Mouse (Mus musculus) kidney, postnatal 10 days (tissue): ENCODE measurements around the gene Ttc4.
A peak's percentile ranks its signal among the peaks of the same experiment; 100 is the strongest.

Source experiments
- DNase-seq: peaks from one replicate; pipeline ENCODE4 v3.0.0; 2021; ENCODE audit warnings: mixed read lengths

Ttc4 gene

DNA sequence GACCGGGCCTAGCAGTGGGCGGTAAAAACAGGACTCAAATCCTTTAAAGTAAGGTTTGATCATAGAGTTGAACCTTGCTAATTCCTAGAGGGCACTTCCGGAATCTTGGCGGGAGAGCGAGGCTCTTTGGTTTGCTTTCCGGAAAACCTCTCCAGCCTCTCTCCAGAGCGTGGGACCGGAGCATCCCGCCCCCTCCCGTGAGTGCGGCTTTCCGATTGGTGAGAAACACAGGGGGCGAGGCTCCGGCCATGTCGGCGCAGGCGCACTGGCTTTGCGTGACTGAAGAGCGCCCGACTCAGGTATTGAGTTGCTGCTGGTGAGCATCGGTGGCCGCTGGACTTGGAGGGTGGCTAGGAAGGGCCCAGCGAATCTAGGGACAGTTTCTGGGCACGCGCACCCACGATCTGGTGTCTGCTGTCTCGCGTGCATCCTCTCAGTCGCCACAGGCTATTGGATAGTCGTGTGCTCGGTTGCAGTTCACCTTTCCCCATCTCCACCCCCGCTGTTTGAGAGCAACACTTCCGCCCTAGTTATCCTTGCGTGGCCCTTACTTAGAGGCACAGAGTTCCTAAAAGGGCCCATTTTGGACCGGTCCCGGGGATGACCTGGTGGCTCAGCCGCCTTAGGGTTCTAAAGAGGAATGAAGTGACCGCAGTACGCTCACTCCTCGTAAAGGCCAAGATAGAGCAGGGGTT lies 27.8 kb downstream of the Ttc4 start, which contains the start of gene Pars2:
Gene Pars2 (plus strand): TSS at position 237 of the 695 bp plus-strand sequence.
- peak; percentile 98 for DNase-seq

DNA sequence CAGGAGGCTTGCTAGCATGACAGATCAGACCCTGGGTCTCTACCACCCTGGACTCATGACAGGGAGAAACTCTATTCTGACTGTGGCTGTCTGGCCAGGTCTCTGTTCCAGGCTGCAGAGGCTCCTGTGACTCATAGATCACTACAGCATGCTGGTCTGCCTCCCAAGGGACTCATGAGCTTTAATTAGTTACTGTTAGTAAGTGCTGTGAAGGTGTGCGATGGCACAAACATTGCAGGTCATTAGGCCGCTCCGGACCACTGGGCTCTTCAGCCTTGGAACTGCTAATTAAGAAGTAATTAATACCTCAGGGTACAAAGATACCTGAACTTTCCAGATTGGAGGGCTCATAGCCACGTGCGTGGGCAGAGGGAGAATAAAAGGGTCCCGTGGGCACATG lies 31.6 kb downstream of the Ttc4 start:
- no peak for DNase-seq

DNA sequence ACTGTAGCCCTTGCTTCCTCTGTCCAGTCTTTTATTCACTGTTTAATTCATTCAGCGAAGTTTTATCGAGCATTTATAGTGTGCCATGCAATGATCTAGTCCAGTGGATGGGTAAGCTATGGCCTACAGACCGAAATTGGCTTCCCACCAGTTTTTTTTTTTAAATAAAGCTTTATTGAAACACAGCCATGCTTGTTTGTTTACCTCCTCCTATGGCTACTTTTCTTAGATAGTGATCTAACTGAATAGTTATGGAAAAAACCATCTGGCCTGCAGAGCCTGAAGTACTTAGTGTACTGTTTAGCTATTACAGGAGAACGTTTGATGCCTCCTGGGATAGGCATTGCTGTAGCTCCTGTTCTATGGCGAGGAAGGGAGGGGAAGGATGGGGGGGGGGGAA lies 32.9 kb downstream of the Ttc4 start:
- DNase-seq: no peak

DNA sequence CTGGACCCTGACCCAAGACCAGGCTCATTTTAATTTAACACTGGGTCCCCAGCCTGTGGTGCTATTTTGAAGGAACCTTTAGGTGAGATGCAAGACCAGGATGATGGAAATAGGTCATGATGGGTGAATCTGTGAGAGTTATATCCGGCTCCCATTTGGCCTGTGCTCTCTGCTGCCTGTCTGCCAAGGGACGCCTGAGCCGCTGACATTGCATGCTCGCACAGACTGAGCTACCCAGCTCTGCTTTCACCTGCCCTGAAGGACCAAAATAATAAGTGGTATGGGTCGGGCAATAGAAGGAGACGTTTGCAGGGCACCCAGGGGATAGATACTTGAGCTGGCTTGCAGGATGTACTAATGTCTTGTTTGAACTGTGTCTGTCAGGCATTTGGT lies 34.5 kb downstream of the Ttc4 start:
- no peak for DNase-seq

GRCm38 (mm10) chr4:106643483-106644217 lies 35.1 kb downstream of the Ttc4 start:
- peak; percentile 70 for DNase-seq

- DNase-seq: no peak
Observed at GRCm38 (mm10) chr4:106634086-106634479, 44.7 kb downstream of the Ttc4 start.

- peak; percentile 46 for DNase-seq
Observed at GRCm38 (mm10) chr4:106633281-106634085, 45.3 kb downstream of the Ttc4 start.

- DNase-seq: no peak
Observed at GRCm38 (mm10) chr4:106632313-106632712, 46.4 kb downstream of the Ttc4 start.

DNA sequence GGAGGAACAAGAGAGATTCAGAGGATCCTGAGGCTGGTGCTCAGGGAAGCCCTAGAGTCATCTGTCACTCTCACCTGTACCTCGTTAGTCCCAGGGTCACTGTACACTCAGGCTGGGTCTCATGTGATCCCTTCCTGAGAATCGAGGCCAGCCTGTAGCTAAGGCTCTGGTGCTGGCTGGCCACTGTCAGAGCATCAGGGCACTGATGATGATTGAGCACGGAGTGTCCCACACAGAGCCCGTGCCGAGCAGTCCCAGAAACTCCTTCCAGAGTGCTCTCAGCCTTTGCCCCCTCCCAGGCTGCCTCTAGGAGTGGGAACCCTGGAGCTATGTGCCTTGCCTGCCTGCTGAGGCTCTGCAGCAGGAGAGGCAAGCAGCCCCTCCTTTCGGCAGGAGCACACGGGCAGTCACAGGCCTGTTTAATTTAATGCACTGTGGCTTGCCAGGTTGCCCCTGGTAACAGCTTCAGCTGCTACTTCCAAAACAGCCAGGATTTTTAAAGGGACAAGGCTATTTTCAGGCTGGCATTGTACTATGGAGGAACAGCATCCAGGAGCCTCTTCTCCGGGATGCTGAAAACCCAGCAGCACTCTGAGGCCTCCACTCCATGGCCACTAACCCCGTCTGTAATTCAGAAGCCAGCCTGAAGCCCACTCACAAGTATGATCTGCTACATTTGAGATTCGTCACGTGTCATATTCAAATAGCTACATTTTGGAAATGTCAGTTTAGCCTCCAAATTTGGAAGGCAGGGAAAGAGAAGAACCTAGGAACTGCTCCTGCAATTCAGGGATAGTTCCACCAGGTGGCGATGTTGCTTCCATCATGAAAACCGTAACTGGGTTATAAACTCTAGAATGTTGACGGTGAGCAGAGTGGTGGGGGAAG lies 48.2 kb downstream of the Ttc4 start:
- peak; percentile 81 for DNase-seq

GRCm38 (mm10) chr4:106629374-106629773 lies 49.4 kb downstream of the Ttc4 start:
- peak; percentile 28 for DNase-seq

- peak; percentile 63 for DNase-seq
Observed at GRCm38 (mm10) chr4:106628650-106629360, 49.9 kb downstream of the Ttc4 start.

GRCm38 (mm10) chr4:106627809-106628208 lies 50.9 kb downstream of the Ttc4 start:
- DNase-seq: no peak

- DNase-seq: no peak
Observed at GRCm38 (mm10) chr4:106624271-106624670, 54.5 kb downstream of the Ttc4 start.

DNA sequence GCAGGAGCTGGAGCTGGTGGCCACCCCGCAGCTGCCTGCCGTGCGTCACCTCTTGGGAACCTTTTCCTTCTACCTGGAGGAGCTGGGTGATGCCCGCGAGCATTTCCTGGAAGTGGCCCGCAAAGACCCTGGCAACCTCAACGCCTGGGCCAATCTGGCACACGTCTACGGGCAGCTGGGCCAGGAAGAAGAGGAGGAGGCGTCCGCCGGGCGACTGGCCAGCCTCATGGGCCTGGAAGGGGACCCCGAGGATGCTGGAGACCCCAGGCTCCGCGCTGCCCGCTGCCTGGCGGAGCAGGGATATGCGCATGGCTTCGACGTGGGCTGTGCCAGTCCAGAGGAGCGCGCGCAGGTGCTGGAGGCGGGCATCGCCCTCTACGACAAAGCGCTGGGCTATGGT lies 56.0 kb downstream of the Ttc4 start:
- no peak for DNase-seq

DNA sequence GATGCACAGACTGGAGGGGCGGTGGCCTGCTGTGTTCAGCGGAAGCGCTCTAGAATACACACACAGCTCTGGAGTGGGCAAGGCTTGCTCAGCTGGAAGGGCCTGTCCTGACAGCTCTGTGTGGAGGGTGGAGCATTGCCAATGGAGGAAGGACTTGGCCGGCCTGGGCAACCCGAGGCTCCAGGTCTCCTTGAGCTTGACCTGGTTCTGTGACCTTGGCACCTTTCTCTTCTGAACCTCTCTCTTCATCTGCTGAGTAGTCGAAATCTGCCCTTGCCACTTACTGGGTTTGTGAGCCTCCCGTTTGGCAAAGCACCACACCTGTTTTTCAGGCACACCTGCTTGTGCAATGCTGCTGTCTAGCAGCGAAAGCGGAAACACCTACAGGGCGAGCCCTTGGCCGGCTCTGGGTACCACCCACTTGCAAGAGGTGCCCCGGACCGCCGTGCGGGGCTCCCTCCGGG lies 56.7 kb downstream of the Ttc4 start, which contains the start of gene Ttc22:
Gene Ttc22 (plus strand): TSS at position 403 of the 464 bp plus-strand sequence.
- peak; percentile 59 for DNase-seq

DNA sequence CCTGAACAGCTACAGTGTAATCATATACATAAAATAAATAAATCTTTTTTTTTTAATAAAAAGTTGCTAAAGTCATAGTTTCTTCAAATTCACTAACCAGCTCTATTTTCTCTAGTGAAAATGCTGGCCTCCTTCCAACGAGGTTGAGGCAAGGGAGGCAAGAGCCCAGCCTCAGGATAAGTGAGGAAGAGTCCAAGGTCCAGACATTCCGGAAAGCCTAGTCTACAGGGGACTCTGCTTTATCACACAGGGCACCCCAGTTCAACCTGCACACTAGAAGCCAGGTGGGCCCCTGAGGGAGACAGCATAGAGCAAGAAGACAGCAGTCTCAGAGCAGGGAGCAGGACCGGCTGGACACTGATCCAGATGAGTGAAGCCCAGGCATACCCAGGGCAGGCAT lies 57.3 kb downstream of the Ttc4 start:
- DNase-seq: peak; percentile 54

GRCm38 (mm10) chr4:106618898-106619297 lies 59.8 kb downstream of the Ttc4 start:
- DNase-seq: no peak

GRCm38 (mm10) chr4:106617056-106617455 lies 61.7 kb downstream of the Ttc4 start, which contains the start of gene Lexm:
Gene Lexm, minus strand, starts transcription at chr4:106617241.
- peak; percentile 37 for DNase-seq

GRCm38 (mm10) chr4:106615637-106616036 lies 63.1 kb downstream of the Ttc4 start:
- DNase-seq: no peak

DNA sequence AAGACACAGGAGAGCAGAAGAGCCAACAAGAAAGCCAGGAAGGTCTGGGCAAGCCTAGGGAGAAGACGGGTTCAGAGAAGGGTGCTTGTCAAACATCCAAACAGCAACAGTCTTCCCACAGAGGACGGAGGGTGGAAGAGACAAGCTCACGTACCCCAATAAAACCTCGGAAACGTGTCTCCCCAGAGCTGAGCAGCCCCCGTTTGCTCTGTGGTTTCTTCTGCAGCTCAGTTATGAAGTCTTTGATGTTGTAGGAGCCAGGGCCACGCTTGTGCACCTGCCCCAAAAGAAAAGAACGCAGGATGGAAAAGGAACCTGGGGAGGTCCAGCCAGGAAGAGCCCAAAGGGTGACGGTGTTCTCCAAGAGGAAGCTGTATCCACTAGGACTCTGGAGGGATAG lies 63.9 kb downstream of the Ttc4 start:
- DNase-seq: no peak

GRCm38 (mm10) chr4:106614180-106614797 lies 64.5 kb downstream of the Ttc4 start:
- DNase-seq: peak; percentile 81
